Mouse (Mus musculus): ENCODE results near the gene Cnot10.
"Not testable (repeated sequence)": the region's sequence is repeated elsewhere in the genome, so short reads cannot be mapped to it uniquely, and the experiment has no call there.

Cnot10 gene

GRCm38 (mm10) chr9:114650938-114651634 is 11.1 kb upstream of the Cnot10 start:
- DNase-seq (ENCODE audit: low read depth, low spot score) = no peak

GRCm38 (mm10) chr9:114649371-114649770 is 9.4 kb upstream of the Cnot10 start:
- no peak for DNase-seq (ENCODE audit: low read depth, low spot score)

- DNase-seq (ENCODE audit: low read depth, low spot score) = not testable (repeated sequence)
Observed at GRCm38 (mm10) chr9:114648472-114648871, 8.5 kb upstream of the Cnot10 start.

GRCm38 (mm10) chr9:114647506-114648432 is 7.8 kb upstream of the Cnot10 start:
- DNase-seq (ENCODE audit: low read depth, low spot score) = no peak

- no peak for DNase-seq (ENCODE audit: low read depth, low spot score)
Observed at GRCm38 (mm10) chr9:114646556-114647505, 6.8 kb upstream of the Cnot10 start.

- DNase-seq (ENCODE audit: low read depth, low spot score) = no peak
Observed at GRCm38 (mm10) chr9:114639186-114639748, 717 bp downstream of the Cnot10 start.

GRCm38 (mm10) chr9:114636751-114637150 is 3.2 kb downstream of the Cnot10 start:
- no peak for DNase-seq (ENCODE audit: low read depth, low spot score)

- DNase-seq (ENCODE audit: low read depth, low spot score) = no peak
Observed at GRCm38 (mm10) chr9:114636150-114636549, 3.8 kb downstream of the Cnot10 start.

- DNase-seq (ENCODE audit: low read depth, low spot score) = no peak
Observed at GRCm38 (mm10) chr9:114632331-114632730, 7.7 kb downstream of the Cnot10 start.

GRCm38 (mm10) chr9:114626726-114627125 is 13.3 kb downstream of the Cnot10 start:
- DNase-seq (ENCODE audit: low read depth, low spot score) = no peak

GRCm38 (mm10) chr9:114624178-114624577 is 15.8 kb downstream of the Cnot10 start:
- no peak for DNase-seq (ENCODE audit: low read depth, low spot score)

GRCm38 (mm10) chr9:114621149-114621548 is 18.8 kb downstream of the Cnot10 start:
- no peak for DNase-seq (ENCODE audit: low read depth, low spot score)

- DNase-seq (ENCODE audit: low read depth, low spot score) = no peak
Observed at GRCm38 (mm10) chr9:114614176-114614953, 25.6 kb downstream of the Cnot10 start.

- no peak for DNase-seq (ENCODE audit: low read depth, low spot score)
Observed at GRCm38 (mm10) chr9:114613026-114613425, 27.0 kb downstream of the Cnot10 start.

- no peak for DNase-seq (ENCODE audit: low read depth, low spot score)
Observed at GRCm38 (mm10) chr9:114612566-114612965, 27.4 kb downstream of the Cnot10 start.

- no peak for DNase-seq (ENCODE audit: low read depth, low spot score)
Observed at GRCm38 (mm10) chr9:114610266-114610665, 29.7 kb downstream of the Cnot10 start.

GRCm38 (mm10) chr9:114603876-114604540 is 36.0 kb downstream of the Cnot10 start:
- DNase-seq (ENCODE audit: low read depth, low spot score) = no peak

- DNase-seq (ENCODE audit: low read depth, low spot score) = no peak
Observed at GRCm38 (mm10) chr9:114601096-114601495, 38.9 kb downstream of the Cnot10 start.

GRCm38 (mm10) chr9:114585017-114585345 is 55.0 kb downstream of the Cnot10 start:
- no peak for DNase-seq (ENCODE audit: low read depth, low spot score)

Measured in embryo, embryonic 11.5 days (tissue).